Mouse (Mus musculus) left cerebral cortex, adult 2 months (tissue): ENCODE results near the gene Catsperg1. TPM values are rescaled to one million over a fixed set of nuclear protein-coding genes. Genes with fewer than 3 reads are reported as not detected.
"Not testable (repeated sequence)": the region's sequence is repeated elsewhere in the genome, so short reads cannot be mapped to it uniquely, and the experiment has no call there.

Experiments
- DNase-seq, 2 experiments: peaks; one replicate each; pipeline ENCODE4 v3.0.0; 2021 to 2022; ENCODE audit warnings: low spot score in 2 of 2, mixed read lengths in 1 of 2; ENCODE audit errors: extremely low spot score in 1 of 2
- H3K27ac ChIP-seq: fragments of 200-600 bp; 2 replicates; pipeline ENCODE4 v1.8.1; 2022
- H3K4me3 ChIP-seq: fragments of 200-600 bp; 2 replicates; pipeline ENCODE4 v1.8.1; 2022
- CTCF ChIP-seq: fragments of 200-600 bp; IDR thresholded peaks from 2 replicates; pipeline ENCODE4 v1.8.1; 2022; ENCODE audit warnings: antibody characterized with exemption, mild to moderate bottlenecking, moderate library complexity
- intact Hi-C: fragments of 180-260 bp; cut with DNase I; formaldehyde crosslinking; loops from one replicate; pipeline ENCODE4 v1.15.1; 2025
- total RNA-seq, 2 experiments: library from RNA; stranded (reverse); gene quantifications; 2 replicates each; pipeline ENCODE4 v1.2.3; 2021

Gene Catsperg1
- total RNA-seq, 2 experiments from 2014 or later = 1.3 TPM

DNA sequence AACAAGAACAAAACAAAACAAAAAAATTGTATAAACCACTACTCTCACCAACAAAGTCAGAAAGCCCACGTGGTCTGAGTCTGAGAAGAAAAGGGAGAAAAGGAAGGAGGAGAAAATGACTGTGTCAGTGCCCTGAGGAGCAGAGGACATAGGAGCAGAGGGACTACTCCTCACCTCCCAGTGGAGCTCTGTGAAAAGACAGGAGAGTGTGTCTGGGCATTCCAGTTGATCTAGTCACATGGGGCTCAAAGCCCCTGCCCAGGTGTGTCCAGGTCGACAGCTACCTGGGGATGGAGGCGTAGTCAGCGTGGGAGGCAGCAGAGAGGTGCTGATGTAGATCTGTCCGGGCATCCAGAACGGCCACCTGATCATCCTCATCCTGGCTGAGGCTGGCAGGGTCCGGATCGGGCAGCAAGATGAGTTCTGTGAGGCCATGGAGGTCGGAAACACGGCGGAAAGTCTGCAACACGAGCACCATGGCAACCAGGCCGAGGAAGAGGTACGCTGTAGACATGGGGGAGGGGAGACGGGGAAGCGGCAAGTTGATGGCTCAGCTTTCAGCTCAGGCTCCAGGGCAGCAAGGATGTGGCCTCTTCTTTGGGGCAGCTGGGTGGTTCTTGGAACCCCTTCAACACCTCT lies 11.0 kb upstream of the Catsperg1 start:
- peak in 1 of 2 experiments; percentile 51 for DNase-seq
- TF ChIP-seq CTCF = no peak
- Histone ChIP-seq H3K4me3 (peak overlapping the region; percentile 28), H3K27ac (no peak overlapping the region)
- intact Hi-C loops = no loop called here

DNA sequence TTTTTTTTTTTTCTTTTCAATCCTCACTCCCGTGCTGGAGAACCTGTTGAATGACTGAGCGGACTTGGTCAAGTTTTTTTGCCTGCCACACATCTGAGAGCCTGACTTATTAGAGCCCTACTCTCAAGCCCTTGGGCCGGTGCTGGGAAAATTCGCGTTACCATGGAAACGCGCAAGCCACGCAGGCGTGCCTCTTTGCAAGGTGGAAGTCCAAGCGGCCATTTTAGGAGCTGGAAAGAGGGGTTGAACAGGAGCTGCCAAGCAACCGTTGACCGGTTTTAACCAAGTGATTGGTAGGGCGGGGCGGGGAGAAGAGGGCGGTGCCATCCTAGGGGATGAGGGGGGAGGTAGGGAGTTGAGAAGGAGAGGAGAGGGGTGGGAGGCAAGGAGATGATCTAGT lies 1.0 kb upstream of the Catsperg1 start:
- DNase-seq = no peak

DNA sequence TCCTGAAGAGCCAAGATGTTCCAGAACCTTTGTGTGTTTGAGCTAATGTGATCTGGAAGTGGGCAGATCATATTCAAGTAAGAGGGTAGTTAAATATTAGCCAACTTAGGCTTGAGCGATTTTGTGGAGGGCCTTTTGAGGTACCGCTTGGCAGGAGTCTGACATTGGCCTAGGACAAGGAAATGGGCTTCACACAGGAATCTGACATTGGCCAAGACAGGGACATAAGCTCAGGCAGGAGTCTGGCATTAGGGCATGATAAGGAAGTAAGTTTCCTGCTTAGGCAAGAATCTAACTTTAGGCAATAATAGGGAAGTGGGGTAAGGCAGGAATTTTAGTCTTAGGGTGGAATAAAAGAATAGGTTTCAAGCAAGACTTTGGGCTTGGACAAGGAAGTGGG lies 401 bp upstream of the Catsperg1 start:
- H3K4me3 ChIP-seq = no peak overlapping the region
- intact Hi-C loops = no loop called here
- no peak for DNase-seq
- TF ChIP-seq CTCF = no peak
- H3K27ac ChIP-seq = no peak overlapping the region

More for the DNA sequence above, 1.0 kb upstream of the Catsperg1 start:
- TF ChIP-seq CTCF = no peak
- no peak overlapping the region for H3K4me3 ChIP-seq
- intact Hi-C loops = no loop called here
- no peak overlapping the region for H3K27ac ChIP-seq

DNA sequence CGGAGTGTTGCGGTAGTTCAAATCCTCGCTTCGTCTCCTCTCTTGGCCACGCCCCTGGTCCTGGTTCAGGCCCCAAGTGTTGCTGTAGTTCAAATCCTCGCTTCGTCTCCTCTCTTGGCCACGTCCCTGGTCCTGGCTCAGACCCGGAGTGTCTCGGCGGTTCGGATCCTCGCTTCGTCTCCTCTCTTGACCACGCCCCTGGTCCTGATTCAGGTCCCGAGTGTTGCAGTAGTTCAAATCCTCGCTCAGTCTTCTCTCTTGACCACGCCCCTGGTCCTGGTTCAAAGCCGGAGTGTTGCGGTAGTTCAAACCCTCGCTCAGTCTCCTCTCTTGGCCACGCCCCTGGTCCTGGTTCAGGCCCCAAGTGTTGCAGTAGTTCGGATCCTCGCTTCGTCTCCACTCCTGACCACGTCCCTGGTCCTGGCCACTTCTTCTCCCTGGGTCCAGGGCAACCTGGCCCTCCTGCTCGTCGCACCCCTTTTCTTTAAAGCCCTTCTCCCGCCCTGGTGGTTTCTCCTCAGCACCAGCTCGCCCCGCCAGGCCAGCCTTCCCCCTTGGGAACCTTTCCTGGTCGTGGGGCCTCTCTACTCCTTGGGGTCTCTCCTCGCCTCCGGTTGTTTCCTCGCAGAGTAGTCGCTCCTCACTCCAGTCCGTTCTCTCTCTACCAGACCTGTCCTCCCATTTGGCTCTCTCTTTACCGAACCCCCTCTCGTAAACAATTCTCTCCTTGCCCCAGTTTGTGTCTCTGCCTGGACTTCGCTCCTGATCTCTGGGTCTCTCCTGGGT lies 867 bp downstream of the Catsperg1 start:
- H3K4me3 ChIP-seq, intact Hi-C loops, DNase-seq, H3K27ac ChIP-seq: not testable (repeated sequence)

DNA sequence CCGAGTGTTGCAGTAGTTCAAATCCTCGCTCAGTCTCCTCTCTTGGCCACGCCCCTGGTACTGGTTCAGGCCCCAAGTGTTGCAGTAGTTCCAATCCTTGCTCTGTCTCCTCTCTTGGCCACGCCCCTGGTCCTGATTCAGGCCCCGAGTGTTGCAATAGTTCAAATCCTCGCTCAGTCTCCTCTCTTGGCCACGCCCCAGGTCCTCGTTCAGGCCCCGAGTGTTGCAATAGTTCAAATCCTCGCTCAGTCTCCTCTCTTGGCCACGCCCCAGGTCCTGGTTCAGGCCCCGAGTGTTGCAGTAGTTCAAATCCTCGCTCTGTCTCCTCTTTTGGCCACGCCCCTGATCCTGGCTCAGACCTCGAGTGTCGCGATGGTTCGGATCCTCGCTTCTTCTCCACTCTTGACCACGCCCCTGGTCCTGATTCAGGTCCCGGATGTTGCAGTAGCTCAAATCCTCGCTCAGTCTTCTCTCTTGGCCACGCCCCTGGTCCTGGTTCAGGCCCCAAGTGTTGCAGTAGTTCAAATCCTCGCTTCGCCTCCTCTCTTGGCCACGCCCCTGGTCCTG lies 1.6 kb downstream of the Catsperg1 start:
- H3K27ac ChIP-seq = no peak overlapping the region

DNA sequence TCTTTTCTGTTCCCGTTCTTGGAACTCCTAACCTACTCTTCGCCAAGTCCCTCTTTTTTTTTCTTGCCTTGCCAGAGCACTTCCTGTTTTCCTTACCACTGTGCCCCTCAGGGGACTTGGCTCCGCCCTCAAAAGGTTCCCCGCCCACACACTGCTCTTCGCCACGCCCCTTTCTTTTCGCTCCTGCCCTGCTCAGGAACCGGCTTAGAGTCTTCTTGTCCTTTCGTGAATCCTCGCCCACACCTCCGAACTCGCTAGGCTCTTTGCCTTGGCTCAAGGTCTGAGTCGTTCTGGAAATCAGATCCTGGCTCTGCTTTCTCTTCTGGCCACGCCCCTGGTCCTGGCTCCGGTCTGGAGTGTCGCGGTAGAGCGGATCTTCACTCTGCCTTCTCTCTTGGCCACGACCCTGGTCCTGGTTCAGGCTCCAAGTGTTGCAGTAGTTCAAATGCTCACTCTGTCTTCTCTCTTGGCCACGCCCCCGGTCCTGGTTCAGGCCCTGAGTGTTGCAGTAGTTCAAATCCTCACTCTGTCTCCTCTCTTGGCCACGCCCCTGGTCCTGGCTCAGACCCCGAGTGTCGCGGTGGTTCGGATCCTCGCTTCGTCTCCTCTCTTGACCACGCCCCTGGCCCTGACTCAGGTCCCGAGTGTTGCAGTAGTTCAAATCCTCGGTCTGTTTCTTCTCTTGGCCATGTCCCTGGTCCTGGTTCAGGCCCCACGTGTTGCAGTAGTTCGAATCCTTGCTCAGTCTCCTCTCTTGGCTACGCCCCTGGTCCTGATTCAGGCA lies 2.2 kb downstream of the Catsperg1 start:
- Histone ChIP-seq H3K4me3 (peak overlapping the region; percentile 38), H3K27ac (no peak overlapping the region)
- peak; percentile 26 to 38 for DNase-seq
- no peak for TF ChIP-seq CTCF
- intact Hi-C loops = no loop called here

More for the DNA sequence above, 1.6 kb downstream of the Catsperg1 start:
- TF ChIP-seq CTCF = no peak
- H3K4me3 ChIP-seq = no peak overlapping the region
- no peak for DNase-seq
- intact Hi-C loops = no loop called here

DNA sequence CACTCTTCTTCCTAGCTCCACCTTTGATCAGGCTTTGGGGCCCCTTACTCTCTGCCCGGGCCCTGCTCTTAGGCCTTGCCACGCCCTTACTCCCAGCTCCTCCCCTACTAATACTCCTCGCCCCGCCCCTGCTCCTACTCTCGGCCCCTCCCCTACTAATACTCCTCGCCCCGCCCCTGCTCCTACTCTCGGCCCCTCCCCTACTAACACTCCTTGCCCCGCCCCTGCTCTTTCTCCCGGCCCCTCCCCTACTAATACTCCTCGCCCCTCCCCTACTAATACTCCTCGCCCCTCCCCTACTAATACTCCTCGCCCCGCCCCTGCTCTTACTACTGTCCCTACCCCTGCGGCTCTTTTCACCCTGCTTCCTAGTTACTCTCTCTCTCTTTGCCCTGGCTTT lies 2.8 kb downstream of the Catsperg1 start:
- DNase-seq, H3K27ac ChIP-seq, intact Hi-C loops: not testable (repeated sequence)
- H3K4me3 ChIP-seq = peak overlapping the region; percentile 38

DNA sequence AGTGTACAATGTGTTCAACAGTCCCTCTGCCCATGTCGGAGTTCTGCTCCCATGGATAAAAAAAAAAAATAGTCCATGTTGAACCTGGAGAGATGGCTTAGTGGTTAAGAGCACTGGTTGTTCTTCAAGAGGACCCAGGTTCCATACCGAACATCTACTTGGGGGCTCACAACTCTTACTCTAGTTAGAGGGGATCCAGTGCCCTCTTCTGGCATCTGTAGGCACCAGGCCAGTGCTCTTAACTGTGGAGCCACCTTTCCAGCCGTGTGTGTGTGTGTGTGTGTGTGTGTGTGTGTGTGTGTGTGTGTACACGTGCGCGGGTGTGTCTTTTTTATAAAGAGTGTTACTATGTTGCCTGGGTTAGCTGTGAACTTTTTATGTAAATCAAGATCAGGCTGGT lies 11.3 kb downstream of the Catsperg1 start:
- TF ChIP-seq CTCF = no peak
- DNase-seq = no peak
- H3K27ac ChIP-seq = no peak overlapping the region
- no peak overlapping the region for H3K4me3 ChIP-seq
- intact Hi-C loops = loop anchor here (10.0 kb wide), 1 partner anchor 512 kb away; no protein-coding TSS in a partner anchor

DNA sequence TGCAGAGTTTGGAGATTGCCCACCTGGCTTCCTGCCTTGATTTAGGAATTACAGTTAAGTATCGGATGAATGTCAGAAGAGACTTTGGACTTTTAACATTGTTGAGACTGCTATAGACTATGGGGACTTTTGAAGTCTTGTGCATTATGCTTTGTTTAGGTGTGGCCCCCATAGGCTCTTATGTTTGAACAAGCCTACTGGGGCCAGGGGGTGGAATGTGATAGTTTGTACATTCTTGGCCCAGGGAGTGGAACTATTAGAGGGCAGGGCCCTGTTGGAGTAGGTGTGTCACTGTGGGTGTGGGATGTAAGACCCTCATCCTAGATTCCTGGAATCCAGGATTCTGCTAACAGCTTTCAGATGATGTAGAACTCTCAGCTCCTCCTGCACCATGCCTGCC lies 19.6 kb downstream of the Catsperg1 start:
- H3K27ac ChIP-seq, intact Hi-C loops, DNase-seq, H3K4me3 ChIP-seq: not testable (repeated sequence)

DNA sequence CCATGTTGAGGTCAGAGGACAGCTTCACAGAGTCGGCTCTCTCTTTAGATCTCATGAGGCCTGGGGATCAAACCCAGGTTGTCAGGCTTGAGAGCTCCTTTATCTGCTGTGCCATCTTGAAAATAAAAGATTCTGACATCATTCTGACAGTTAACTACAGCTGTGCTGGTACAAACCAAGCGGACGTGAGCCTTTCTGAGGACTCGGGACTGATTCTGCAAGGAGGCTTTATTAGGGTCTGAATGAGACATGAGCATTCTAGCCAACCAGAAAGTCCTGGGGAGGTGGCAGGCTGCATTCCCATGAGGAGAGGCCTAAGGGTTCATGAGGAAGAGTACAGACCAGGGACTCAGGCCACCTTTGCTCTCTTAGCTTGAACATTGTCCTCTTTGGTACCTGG lies 32.5 kb downstream of the Catsperg1 start:
- DNase-seq, H3K27ac ChIP-seq, H3K4me3 ChIP-seq: not testable (repeated sequence)
- intact Hi-C loops = loop anchor here (2.0 kb wide), 2 partner anchors 57 to 119 kb away; partner anchors contain the start of gene Yif1b

DNA sequence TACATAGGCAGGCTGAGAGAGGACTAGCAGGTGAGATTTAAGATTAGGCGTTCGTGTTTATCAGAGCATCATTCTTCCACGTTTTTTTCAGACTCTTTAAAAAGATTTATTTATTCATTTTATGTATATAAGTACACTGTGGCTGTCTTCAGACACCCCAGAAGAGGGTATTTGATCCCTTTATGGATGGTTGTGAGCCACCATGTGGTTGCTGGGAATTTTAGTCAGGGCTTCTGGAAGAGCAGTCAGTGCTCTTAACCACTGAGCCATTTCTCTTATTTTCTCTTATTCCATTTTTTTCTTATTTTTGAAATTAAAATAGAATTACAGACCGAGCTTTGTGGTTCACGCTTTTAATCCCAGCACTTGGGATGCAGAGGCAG lies 33.0 kb downstream of the Catsperg1 start:
- TF ChIP-seq CTCF = no peak
- no peak for DNase-seq
- Histone ChIP-seq H3K27ac (peak overlapping the region; percentile 78), H3K4me3 (peak overlapping the region; percentile 87)
- intact Hi-C loops = loop anchor here (2.0 kb wide), 2 partner anchors 58 to 120 kb away; partner anchors contain the start of gene Yif1b
